ENCODE assay signal across 28 mouse cellular contexts in the genomic region with DNA sequence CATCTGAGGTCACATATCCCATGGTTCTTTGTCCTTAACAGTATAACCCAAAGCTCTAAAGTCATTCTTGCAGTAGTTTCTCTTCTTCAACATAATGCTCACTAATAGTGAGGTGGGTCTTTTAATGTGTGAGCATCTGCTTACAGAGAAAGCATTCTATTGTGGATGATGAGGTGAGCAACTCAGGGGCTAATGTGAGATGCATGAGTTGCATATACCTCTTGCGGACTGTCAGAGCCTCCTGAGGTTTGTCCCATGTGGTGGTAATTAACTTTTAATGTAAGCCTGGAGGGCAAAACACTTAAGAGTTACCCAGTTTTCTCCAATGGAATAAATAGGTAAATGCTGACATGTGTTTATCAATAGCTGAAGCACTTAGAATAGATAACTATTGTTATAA.
DNase-seq lines count a peak whose midpoint lies in the region; ATAC-seq lines count a peak whose summit lies in the region.
"Had no signal": no experiment of that assay in that cellular context is flagged by ENCODE, and none has a peak within 500 bp of the region (broad histone marks: within the 10 kb centered on the region; RNA-seq: fewer than 3 reads in every experiment).

No protein-coding gene starts in this region.

- H3K27ac ChIP-seq in hindbrain, embryonic 11.5 days (ENCODE audit: low read depth, low read length), result no peak overlapping the region
- H3K27ac ChIP-seq in hindbrain, embryonic 16.5 days (ENCODE audit: low read depth, low read length), result no peak overlapping the region
- no peak overlapping the region for H3K27ac ChIP-seq in neural tube, embryonic 14.5 days (ENCODE audit: low read depth, low read length)
- H3K27ac ChIP-seq: embryonic facial prominence, embryonic 13.5 days; forebrain, embryonic 10.5 days; forebrain, embryonic 13.5 days; gastrocnemius, adult 2 months; heart, embryonic 15.5 days; hindbrain, embryonic 13.5 days had no signal

- 65% methylated on average over 1 of the region's 1 CpGs for WGBS in hindbrain, embryonic 11.5 days
- 49% methylated on average over 1 of the region's 1 CpGs for WGBS in hindbrain, embryonic 16.5 days
- whole genome bisulfite sequencing in neural tube, embryonic 14.5 days, result 42% methylated on average over 1 of the region's 1 CpGs

- no peak overlapping the region for H3K9ac ChIP-seq in hindbrain, embryonic 11.5 days (ENCODE audit: low read depth, low read length)
- no peak overlapping the region for H3K9ac ChIP-seq in hindbrain, embryonic 16.5 days (ENCODE audit: low read depth, low read length)
- H3K9ac ChIP-seq in neural tube, embryonic 14.5 days (replicated peaks; ENCODE audit: low read depth, low read length), result no peak overlapping the region
- H3K9ac ChIP-seq: embryonic facial prominence, embryonic 13.5 days; forebrain, embryonic 13.5 days; heart, embryonic 12.5 days; heart, embryonic 15.5 days; hindbrain, embryonic 13.5 days had no signal

- H3K27me3 ChIP-seq in hindbrain, embryonic 11.5 days (ENCODE audit: control insufficient read depth, insufficient read depth, low read length), result no peaks in the 10 kb centered on the region
- H3K27me3 ChIP-seq in hindbrain, embryonic 16.5 days (replicated peaks; ENCODE audit: control insufficient read depth, insufficient read depth, low read length), result no peaks in the 10 kb centered on the region
- no peaks in the 10 kb centered on the region for H3K27me3 ChIP-seq in neural tube, embryonic 14.5 days (ENCODE audit: control insufficient read depth, insufficient read depth, low read length)
- H3K27me3 ChIP-seq: embryonic facial prominence, embryonic 13.5 days; forebrain, embryonic 13.5 days; heart, embryonic 12.5 days; heart, embryonic 15.5 days; hindbrain, embryonic 13.5 days had no signal

- peak; percentile 9 for DNase-seq in embryo, embryonic 10.5 days (ENCODE audit: low spot score)
- DNase-seq in embryo, embryonic 9.5 days (ENCODE audit: extremely low spot score), result no peak
- peak; percentile 11 for DNase-seq in hindbrain, embryonic 11.5 days (ENCODE audit: low spot score)
- DNase-seq in neural tube, embryonic 10.5 days (ENCODE audit: extremely low spot score, low spot score), result no peak
- no peak for DNase-seq in thymus, postnatal 4 days
- no peak for DNase-seq in heart, postnatal 14 days
- DNase-seq: adrenal gland, adult 8-10 months; adrenal gland, postnatal 25 days; cerebellum, adult 11-12 months; cerebellum, adult 8-10 months; cerebellum, postnatal 10 days; cerebellum, postnatal 36 days; gastrocnemius, adult 2 months; gastrocnemius, postnatal 14 days; heart, adult 18-20 months; heart, postnatal 10 days; heart, postnatal 4 days had no signal

- no peaks in the 10 kb centered on the region for H3K9me3 ChIP-seq in hindbrain, embryonic 11.5 days (ENCODE audit: control insufficient read depth, low read length)
- no peaks in the 10 kb centered on the region for H3K9me3 ChIP-seq in hindbrain, embryonic 16.5 days (ENCODE audit: control insufficient read depth, low read length)
- H3K9me3 ChIP-seq in neural tube, embryonic 14.5 days (ENCODE audit: control insufficient read depth, low read length), result no peaks in the 10 kb centered on the region
- H3K9me3 ChIP-seq: embryonic facial prominence, embryonic 13.5 days; forebrain, embryonic 10.5 days; forebrain, embryonic 13.5 days; heart, embryonic 12.5 days; heart, embryonic 15.5 days; hindbrain, embryonic 13.5 days had no signal

- no peaks in the 10 kb centered on the region for H3K4me1 ChIP-seq in hindbrain, embryonic 11.5 days (replicated peaks; ENCODE audit: control insufficient read depth, insufficient read depth, low read length)
- H3K4me1 ChIP-seq in hindbrain, embryonic 16.5 days (ENCODE audit: control insufficient read depth, insufficient read depth, low read depth, low read length), result no peaks in the 10 kb centered on the region
- H3K4me1 ChIP-seq in neural tube, embryonic 14.5 days (ENCODE audit: control insufficient read depth, insufficient read depth, low read length), result no peaks in the 10 kb centered on the region
- H3K4me1 ChIP-seq: embryonic facial prominence, embryonic 13.5 days; heart, embryonic 12.5 days; heart, embryonic 15.5 days; hindbrain, embryonic 13.5 days had no signal

- no peak overlapping the region for H3K4me3 ChIP-seq in hindbrain, embryonic 11.5 days (ENCODE audit: low read depth, low read length)
- H3K4me3 ChIP-seq in hindbrain, embryonic 16.5 days (ENCODE audit: low read length), result no peak overlapping the region
- H3K4me3 ChIP-seq in neural tube, embryonic 14.5 days (ENCODE audit: low read depth, low read length), result no peak overlapping the region
- H3K4me3 ChIP-seq: embryonic facial prominence, embryonic 13.5 days; forebrain, embryonic 10.5 days; forebrain, embryonic 13.5 days; gastrocnemius, adult 2 months; heart, embryonic 12.5 days; heart, embryonic 15.5 days; hindbrain, embryonic 13.5 days had no signal

- no peak overlapping the region for H3K4me2 ChIP-seq in hindbrain, embryonic 11.5 days (replicated peaks; ENCODE audit: low read depth, low read length)
- no peak overlapping the region for H3K4me2 ChIP-seq in hindbrain, embryonic 16.5 days (ENCODE audit: low read length)
- H3K4me2 ChIP-seq in neural tube, embryonic 14.5 days (ENCODE audit: low read depth, low read length), result no peak overlapping the region
- H3K4me2 ChIP-seq: embryonic facial prominence, embryonic 13.5 days; forebrain, embryonic 13.5 days; heart, embryonic 12.5 days; heart, embryonic 15.5 days; hindbrain, embryonic 13.5 days had no signal

- peak; percentile 72; the same call in 1 of the 2 replicates for ATAC-seq in hindbrain, embryonic 11.5 days (ENCODE audit: low FRiP score)
- no peak for ATAC-seq in hindbrain, embryonic 16.5 days
- ATAC-seq in neural tube, embryonic 14.5 days (ENCODE audit: low read depth), result peak; percentile 46; the same call in 1 of the 2 replicates
- ATAC-seq: activated CD4-positive, CD25-positive, alpha-beta regulatory T cell, adult 4 months; forebrain, embryonic 13.5 days; forebrain, embryonic 16.5 days; intestine, postnatal 0 days had no signal

- intact Hi-C loops in heart, postnatal 14 days (cut with DNase I), result no loop called here

- no peaks in the 10 kb centered on the region for H3K36me3 ChIP-seq in hindbrain, embryonic 11.5 days (ENCODE audit: control insufficient read depth, insufficient read depth, low read length)
- H3K36me3 ChIP-seq in hindbrain, embryonic 16.5 days (ENCODE audit: control insufficient read depth, insufficient read depth, low read length), result no peaks in the 10 kb centered on the region
- no peaks in the 10 kb centered on the region for H3K36me3 ChIP-seq in neural tube, embryonic 14.5 days (ENCODE audit: control insufficient read depth, insufficient read depth, low read length)
- H3K36me3 ChIP-seq: embryonic facial prominence, embryonic 13.5 days; forebrain, embryonic 10.5 days; heart, embryonic 12.5 days; heart, embryonic 15.5 days; hindbrain, embryonic 13.5 days had no signal

Comparison
In these comparisons a context has a peak if more than half of its experiments do, and no peak if none do; other contexts are left out.
1. DNase-seq: peak in embryo, embryonic 10.5 days (single experiment) and hindbrain, embryonic 11.5 days (single experiment); none in embryo, embryonic 9.5 days (single experiment), neural tube, embryonic 10.5 days (single experiment), thymus, postnatal 4 days (single experiment) and heart, postnatal 14 days (0 of 2).